In genomic region chr10:100575294-100575693, GRCm38 (mm10) we compare ENCODE assay signal across 36 mouse cellular contexts. TPM values are rescaled to one million over a fixed set of nuclear protein-coding genes. Genes with fewer than 3 reads are reported as not detected.
DNase-seq lines count a peak whose midpoint lies in the region; ATAC-seq lines count a peak whose summit lies in the region.
"Had no signal": no experiment of that assay in that cellular context is flagged by ENCODE, and none has a peak within 500 bp of the region (broad histone marks: within the 10 kb centered on the region; RNA-seq: fewer than 3 reads in every experiment).

No protein-coding gene starts in this region.

- no peak for DNase-seq in liver, embryonic 13.5 days
- DNase-seq in testis, postnatal 10 days (ENCODE audit: low spot score) = no peak
- no peak for DNase-seq in layer of hippocampus, postnatal 10 days (ENCODE audit: low spot score in 2 of 2)
- no peak for DNase-seq in heart, embryonic 10.5 days (ENCODE audit: low spot score)
- DNase-seq: adrenal gland, postnatal 10 days; adrenal gland, postnatal 36 days; cerebellum, adult 11 months; cerebellum, adult 8-10 months; cerebellum, postnatal 10 days; cerebellum, postnatal 36 days; embryo, embryonic 11 days; forebrain, postnatal 0 days; gastrocnemius, adult 2 months; gastrocnemius, postnatal 14 days; heart, adult 11 months; heart, postnatal 10 days; heart, postnatal 36 days had no signal

- 58% methylated on average over 7 of the region's 7 CpGs for WGBS in liver, embryonic 13.5 days (ENCODE audit: insufficient replicate concordance)
- WGBS in liver, embryonic 16.5 days (ENCODE audit: insufficient replicate concordance) = 43% methylated on average over 7 of the region's 7 CpGs
- WGBS in heart, embryonic 10.5 days = 82% methylated on average over 7 of the region's 7 CpGs

- H3K27me3 ChIP-seq in erythroblast, embryonic 14.5 days (ENCODE audit: control insufficient read depth) = no peaks in the 10 kb centered on the region
- H3K27me3 ChIP-seq in liver, embryonic 13.5 days = no peaks in the 10 kb centered on the region
- no peaks in the 10 kb centered on the region for H3K27me3 ChIP-seq in liver, embryonic 16.5 days (ENCODE audit: control insufficient read depth, insufficient read depth, low read depth, low read length)
- H3K27me3 ChIP-seq in heart, embryonic 10.5 days (ENCODE audit: insufficient read depth, poor library complexity, severe bottlenecking) = no peaks in the 10 kb centered on the region
- H3K27me3 ChIP-seq: embryonic facial prominence, embryonic 13.5 days; heart, embryonic 12.5 days; heart, embryonic 15.5 days; hindbrain, embryonic 13.5 days; Patski had no signal

- no peak for ATAC-seq in erythroblast, adult 5-6 weeks (replicated peaks; ENCODE audit: low FRiP score, poor library complexity, severe bottlenecking)
- peak; percentile 53 for ATAC-seq in liver, embryonic 13.5 days (ENCODE audit: low read depth)
- peak; percentile 44 for ATAC-seq in liver, embryonic 16.5 days (ENCODE audit: low read depth)
- ATAC-seq: forebrain, embryonic 14.5 days; forebrain, postnatal 0 days; hindbrain, embryonic 16.5 days; Patski had no signal

- H3K4me2 ChIP-seq in liver, embryonic 13.5 days = peak overlapping the region; percentile 47
- H3K4me2 ChIP-seq in liver, embryonic 16.5 days (ENCODE audit: low read depth, low read length) = peak overlapping the region; percentile 38
- H3K4me2 ChIP-seq: embryonic facial prominence, embryonic 13.5 days; heart, embryonic 12.5 days; heart, embryonic 15.5 days; hindbrain, embryonic 13.5 days had no signal

- H3K9me3 ChIP-seq in erythroblast, embryonic 14.5 days (ENCODE audit: control insufficient read depth, low read length) = no peaks in the 10 kb centered on the region
- H3K9me3 ChIP-seq in liver, embryonic 13.5 days (replicated peaks) = no peaks in the 10 kb centered on the region
- H3K9me3 ChIP-seq in liver, embryonic 16.5 days (replicated peaks; ENCODE audit: control insufficient read depth, low read length) = no peaks in the 10 kb centered on the region
- H3K9me3 ChIP-seq in heart, embryonic 10.5 days = no peaks in the 10 kb centered on the region
- H3K9me3 ChIP-seq: embryonic facial prominence, embryonic 10.5 days; embryonic facial prominence, embryonic 13.5 days; heart, embryonic 12.5 days; heart, embryonic 15.5 days; hindbrain, embryonic 10.5 days; hindbrain, embryonic 13.5 days had no signal

- H3K9ac ChIP-seq in liver, embryonic 13.5 days = 0 out of 2 replicates have a peak overlapping the region, but pooled peaks have one; percentile 27
- H3K9ac ChIP-seq in liver, embryonic 16.5 days (ENCODE audit: low read depth, low read length) = no peak overlapping the region
- H3K9ac ChIP-seq: embryonic facial prominence, embryonic 13.5 days; forebrain, postnatal 0 days; heart, embryonic 12.5 days; heart, embryonic 15.5 days; hindbrain, embryonic 13.5 days had no signal

- H3K27ac ChIP-seq in liver, embryonic 13.5 days = peak overlapping the region; percentile 93
- peak overlapping the region; percentile 89 for H3K27ac ChIP-seq in liver, embryonic 16.5 days (ENCODE audit: low read length)
- H3K27ac ChIP-seq in heart, embryonic 10.5 days = no peak overlapping the region
- H3K27ac ChIP-seq: embryonic facial prominence, embryonic 10.5 days; embryonic facial prominence, embryonic 13.5 days; gastrocnemius, adult 2 months; heart, embryonic 15.5 days; hindbrain, embryonic 10.5 days; hindbrain, embryonic 13.5 days had no signal

- peak overlapping the region; percentile 55 for H3K4me3 ChIP-seq in erythroblast, embryonic 14.5 days (replicated peaks)
- no peak overlapping the region for H3K4me3 ChIP-seq in liver, embryonic 13.5 days (replicated peaks)
- H3K4me3 ChIP-seq in liver, embryonic 16.5 days (ENCODE audit: low read depth, low read length) = no peak overlapping the region
- no peak overlapping the region for H3K4me3 ChIP-seq in heart, embryonic 10.5 days
- H3K4me3 ChIP-seq: embryonic facial prominence, embryonic 10.5 days; embryonic facial prominence, embryonic 13.5 days; gastrocnemius, adult 2 months; heart, embryonic 12.5 days; heart, embryonic 15.5 days; hindbrain, embryonic 10.5 days; hindbrain, embryonic 13.5 days had no signal

- H3K4me1 ChIP-seq in erythroblast, embryonic 14.5 days (ENCODE audit: control insufficient read depth) = peaks cover 55% of the 10 kb centered on the region
- peaks cover 35% of the 10 kb centered on the region for H3K4me1 ChIP-seq in liver, embryonic 13.5 days (replicated peaks)
- H3K4me1 ChIP-seq in liver, embryonic 16.5 days (ENCODE audit: control insufficient read depth, low read depth, low read length) = peaks cover 24% of the 10 kb centered on the region
- no peaks in the 10 kb centered on the region for H3K4me1 ChIP-seq in heart, embryonic 10.5 days
- H3K4me1 ChIP-seq: embryonic facial prominence, embryonic 10.5 days; embryonic facial prominence, embryonic 13.5 days; heart, embryonic 12.5 days; heart, embryonic 15.5 days; hindbrain, embryonic 10.5 days; hindbrain, embryonic 13.5 days had no signal

- H3K36me3 ChIP-seq in erythroblast, embryonic 14.5 days (ENCODE audit: control insufficient read depth) = peaks cover 82% of the 10 kb centered on the region
- peaks cover 46% of the 10 kb centered on the region for H3K36me3 ChIP-seq in liver, embryonic 13.5 days
- H3K36me3 ChIP-seq in liver, embryonic 16.5 days (ENCODE audit: control insufficient read depth, insufficient read depth) = peaks cover 19% of the 10 kb centered on the region
- H3K36me3 ChIP-seq in heart, embryonic 10.5 days = peaks cover 43% of the 10 kb centered on the region

RNA-seq across cellular contexts. Expression of gene 4930430F08Rik, which starts 14.9 kb away (rescaled TPM):
- polyA plus RNA-seq in erythroblast, embryonic 14.5 days (2012) = 1.4 and 1.5 TPM in 2 replicates
- 11.5 and 13.1 TPM in 2 replicates for total RNA-seq in erythroblast, adult 5-6 weeks (2015; ENCODE audit: low replicate concordance)
- total RNA-seq in erythroblast, adult 5-6 weeks (2017; ENCODE audit: low replicate concordance) = 30.2 and 31.0 TPM in 2 replicates
- 16.7 and 16.8 TPM in 2 replicates for polyA plus RNA-seq in liver, embryonic 13.5 days (2015; fragmentation: Nextera tagmentation; extraction: Ambion mirVana)
- polyA plus RNA-seq in liver, embryonic 16.5 days (2015; fragmentation: Nextera tagmentation; extraction: Ambion mirVana) = 13.2 and 14.2 TPM in 2 replicates
- 10 to 100 TPM; 26.2 to 29.0 TPM for total RNA-seq in layer of hippocampus, postnatal 10 days (2021)
- 7.9 and 8.6 TPM in 2 replicates for polyA plus RNA-seq in heart, embryonic 10.5 days (2016; fragmentation: Nextera tagmentation; extraction: Ambion mirVana)

RNA-seq across cellular contexts. Expression of gene 1700017N19Rik, which starts 15.0 kb away (rescaled TPM):
- not detected in 2 replicates for polyA plus RNA-seq in erythroblast, embryonic 14.5 days (2012)
- not detected in 2 replicates for total RNA-seq in erythroblast, adult 5-6 weeks (2015; ENCODE audit: low replicate concordance)
- total RNA-seq in erythroblast, adult 5-6 weeks (2017; ENCODE audit: low replicate concordance) = 0.84 TPM in 1 of 2 replicates, not detected in the other
- not detected in 2 replicates for polyA plus RNA-seq in liver, embryonic 13.5 days (2015; fragmentation: Nextera tagmentation; extraction: Ambion mirVana)
- polyA plus RNA-seq in liver, embryonic 16.5 days (2015; fragmentation: Nextera tagmentation; extraction: Ambion mirVana) = not detected in 2 replicates
- not detected for total RNA-seq in layer of hippocampus, postnatal 10 days (2021)
- not detected in 2 replicates for polyA plus RNA-seq in heart, embryonic 10.5 days (2016; fragmentation: Nextera tagmentation; extraction: Ambion mirVana)
- total RNA-seq: adrenal gland, adult 18-20 months; adrenal gland, postnatal 10 days; adrenal gland, postnatal 36 days; ES-E14; forebrain, postnatal 0 days; gastrocnemius, adult 2 months; gastrocnemius, postnatal 14 days; gastrocnemius, postnatal 4 days; heart, adult 8-10 months; heart, postnatal 10 days; heart, postnatal 36 days had no signal
- polyA plus RNA-seq: cortical plate, adult 2 months; embryonic facial prominence, embryonic 10.5 days; embryonic facial prominence, embryonic 13.5 days; forebrain, embryonic 11.5 days; forebrain, embryonic 14.5 days; frontal cortex, adult 2 months; heart, embryonic 12.5 days; heart, embryonic 15.5 days; hindbrain, embryonic 10.5 days; Patski had no signal
